Mouse (Mus musculus) layer of hippocampus, postnatal 10 days (tissue): ENCODE data around the gene Crhr1. TPM values are rescaled to one million over a fixed set of nuclear protein-coding genes. Genes with fewer than 3 reads are reported as not detected.
"Not testable (repeated sequence)": the region's sequence is repeated elsewhere in the genome, so short reads cannot be mapped to it uniquely, and the experiment has no call there.

Source experiments
- DNase-seq, 2 experiments: peaks; one replicate each; pipeline ENCODE4 v3.0.0; 2021; ENCODE audit warnings: low spot score in 2 of 2
- total RNA-seq, 2 experiments: library from RNA; stranded (reverse); gene quantifications; 2 replicates each; pipeline ENCODE4 v1.2.3; 2021

The Crhr1 gene
- total RNA-seq, 2 experiments from 2014 or later: 10.2 to 11.9 TPM

DNA sequence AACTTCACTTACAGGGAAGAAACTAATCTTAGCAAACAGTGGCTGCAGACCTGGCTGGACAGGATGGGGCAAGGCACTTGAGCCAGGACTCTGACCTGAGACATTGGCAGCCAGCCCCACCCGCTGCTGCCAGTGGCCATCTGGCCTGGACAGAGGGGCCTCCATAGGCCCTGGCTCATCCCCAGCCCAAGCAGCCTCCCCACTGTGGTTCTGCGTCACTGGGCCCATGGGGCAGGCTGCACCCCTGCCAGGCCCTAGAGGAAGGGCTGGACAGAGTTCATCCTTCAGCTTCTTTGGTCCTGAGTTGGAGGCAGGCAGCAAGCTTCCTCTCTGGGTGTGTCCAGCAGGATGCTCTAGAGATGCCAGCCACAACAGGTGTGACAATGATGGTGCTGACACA is 57.4 kb downstream of the Crhr1 start:
- no peak for DNase-seq

DNA sequence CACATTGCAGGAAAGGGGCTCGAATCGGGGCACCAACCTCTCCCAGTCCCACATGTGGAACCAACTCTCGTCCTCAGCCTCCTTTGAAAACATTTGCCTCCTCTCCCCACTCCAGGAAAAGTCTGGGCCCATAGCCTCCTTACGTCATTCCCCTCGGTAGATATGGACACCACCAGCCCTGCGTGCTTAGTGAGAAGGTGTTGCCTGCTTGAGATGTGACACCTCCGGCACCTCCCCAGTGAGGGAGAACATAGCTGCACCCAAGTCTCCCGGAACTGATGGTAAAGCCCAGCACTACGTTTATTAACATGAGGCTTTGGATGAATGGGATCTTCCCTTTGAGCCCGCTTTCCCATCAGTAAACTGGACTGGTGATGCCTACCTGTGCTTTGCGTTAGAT is 62.7 kb downstream of the Crhr1 start:
- no peak for DNase-seq

DNA sequence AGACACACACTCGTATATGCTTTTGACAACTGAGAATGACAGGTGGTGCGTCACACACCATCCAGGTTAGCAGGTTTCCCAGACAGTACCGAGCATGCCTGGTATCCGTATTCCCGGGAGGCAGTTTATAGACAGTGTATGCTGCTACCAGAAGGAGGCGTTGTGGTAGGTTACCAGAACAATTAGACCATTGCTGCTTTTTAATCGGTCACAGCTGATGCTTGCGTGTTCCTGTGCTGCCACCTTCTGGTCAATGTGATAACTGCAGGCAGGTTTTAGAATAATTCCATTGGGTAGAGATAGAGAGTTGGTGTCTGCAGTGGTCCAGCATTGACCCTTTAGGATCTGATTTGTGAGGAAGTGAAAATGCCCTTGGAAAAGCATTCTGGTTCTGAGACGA is 63.1 kb downstream of the Crhr1 start:
- peak; percentile 95 to 97 for DNase-seq

DNA sequence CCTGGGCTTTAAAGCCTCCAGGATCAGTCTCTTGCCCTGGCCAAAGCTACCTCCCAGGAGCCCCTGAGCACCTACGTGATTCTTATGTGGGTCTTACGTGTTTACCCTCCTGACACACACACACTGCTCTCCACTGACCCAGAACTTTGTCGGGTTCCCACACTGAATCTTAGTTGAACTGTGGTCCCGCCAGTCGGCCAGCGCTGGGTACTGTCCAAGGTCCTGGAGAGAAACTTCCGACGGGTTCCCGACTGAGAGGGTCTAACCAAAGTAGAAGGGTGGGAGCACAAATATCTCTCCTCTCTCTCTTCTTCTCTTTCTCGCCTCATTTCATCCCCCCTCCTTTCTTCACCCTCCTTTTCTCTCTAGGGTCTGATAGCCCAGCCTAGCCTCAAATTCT is 65.2 kb downstream of the Crhr1 start:
- no peak for DNase-seq

DNA sequence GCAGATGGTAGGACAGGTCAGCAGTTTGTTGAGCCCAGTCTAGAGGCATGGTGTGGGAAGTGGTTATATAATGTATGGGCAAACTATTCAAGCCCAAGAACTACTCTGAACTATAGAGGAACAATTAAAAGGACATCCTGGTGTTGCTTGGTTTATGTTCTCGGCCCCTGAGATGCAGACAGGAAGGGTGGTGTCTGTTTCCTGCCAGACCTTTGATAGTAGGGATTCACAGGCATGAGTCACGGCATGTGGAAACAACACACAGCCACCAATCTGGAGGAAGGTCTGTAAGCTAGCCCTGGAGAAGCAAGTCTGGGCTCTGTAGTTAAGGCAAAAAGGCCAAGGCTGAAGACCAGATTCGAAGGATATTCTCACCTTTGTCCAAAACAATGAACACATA is 70.6 kb downstream of the Crhr1 start:
- DNase-seq: no peak

DNA sequence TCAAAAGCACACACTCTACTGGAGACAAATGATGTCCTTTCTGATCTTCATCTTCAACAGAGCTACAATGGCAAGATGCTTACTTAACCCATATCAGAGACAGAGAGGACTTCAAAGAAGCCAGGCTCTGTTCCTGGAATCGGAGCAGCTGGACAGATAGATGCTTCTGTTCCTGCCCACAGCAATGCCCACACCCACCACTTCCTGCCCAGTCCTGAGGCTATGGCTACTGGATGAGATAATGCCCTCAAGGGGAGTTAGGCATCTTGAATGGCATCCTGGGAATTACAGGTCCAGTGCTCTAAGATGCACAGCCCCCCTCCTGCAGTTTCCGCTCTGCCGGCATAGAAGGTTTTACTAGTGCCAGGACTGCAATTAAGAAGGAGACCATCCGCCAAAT is 73.9 kb downstream of the Crhr1 start:
- no peak for DNase-seq

DNA sequence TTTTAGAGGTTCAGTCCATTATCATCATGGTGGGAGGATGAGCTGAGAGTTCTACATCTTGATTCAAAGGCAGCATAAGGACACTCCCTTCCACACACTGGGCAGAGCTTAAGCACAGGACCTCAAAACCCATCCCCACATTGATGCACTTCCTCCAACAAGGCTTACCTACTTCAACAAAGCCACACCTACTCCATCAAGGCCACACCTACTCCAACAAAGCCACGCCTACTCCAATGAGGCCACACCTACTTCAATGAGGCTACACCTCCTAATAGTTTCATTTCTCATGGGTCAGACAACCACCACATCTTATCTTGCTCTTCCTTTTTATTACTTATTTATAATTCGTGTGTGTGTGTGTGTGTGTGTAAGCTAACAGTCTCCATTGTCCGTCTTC is 76.4 kb downstream of the Crhr1 start:
- DNase-seq: no peak

DNA sequence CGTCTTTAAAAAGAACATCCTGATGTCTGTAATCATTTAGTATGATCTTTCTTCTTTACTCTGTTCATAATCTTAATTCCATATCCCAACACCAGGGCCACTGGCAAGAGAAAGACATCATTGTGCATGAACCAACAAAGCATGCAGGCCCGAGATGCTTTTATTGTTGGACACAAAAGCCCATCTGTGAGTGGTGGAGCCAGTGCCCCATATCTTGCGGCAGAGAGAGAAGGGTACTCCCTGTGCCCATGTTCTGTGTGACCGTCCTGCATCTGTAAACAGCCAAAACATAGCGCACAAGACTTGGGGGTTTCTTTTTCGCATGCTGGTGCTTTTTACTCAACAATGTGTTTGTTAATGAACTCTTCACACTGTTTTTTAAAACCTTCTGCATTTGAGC is 78.6 kb downstream of the Crhr1 start:
- DNase-seq: no peak

DNA sequence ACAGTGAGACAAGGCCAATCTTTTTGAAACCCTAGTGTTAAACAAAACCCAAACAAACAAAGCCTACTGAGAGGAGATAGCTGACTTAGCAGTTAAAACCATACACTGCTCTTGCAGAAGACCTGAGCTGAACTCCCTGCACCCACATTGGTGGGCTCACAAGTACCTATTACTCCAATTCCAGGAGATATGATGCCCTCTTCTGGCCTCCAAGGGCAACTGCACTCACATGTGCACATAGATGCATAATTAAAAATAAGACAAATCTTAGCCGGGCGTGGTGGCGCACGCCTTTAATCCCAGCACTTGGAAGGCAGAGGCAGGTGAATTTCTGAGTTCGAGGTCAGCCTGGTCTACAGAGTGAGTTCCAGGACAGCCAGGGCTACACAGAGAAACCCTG is 81.5 kb downstream of the Crhr1 start:
- not testable (repeated sequence) for DNase-seq

DNA sequence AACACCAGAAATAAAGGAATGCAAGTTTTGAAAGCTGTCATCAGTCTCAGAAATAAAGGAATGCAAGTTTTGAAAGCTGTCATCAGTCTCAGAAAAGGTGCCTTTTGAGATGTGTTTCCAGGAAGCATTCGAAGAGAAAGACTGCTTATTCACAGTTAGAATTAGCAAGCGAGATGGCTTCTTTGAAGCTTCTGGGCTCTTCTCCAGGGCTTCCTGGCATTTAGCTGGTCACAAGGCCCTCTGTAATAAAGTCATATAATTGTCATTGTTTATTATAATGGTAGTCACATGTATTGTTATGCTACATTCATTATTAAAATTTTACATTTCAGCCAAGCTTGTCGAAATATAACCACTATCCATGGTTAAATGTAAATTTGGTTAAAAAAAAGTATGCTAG is 85.4 kb downstream of the Crhr1 start:
- peak in 1 of 2 experiments; percentile 29 for DNase-seq

DNA sequence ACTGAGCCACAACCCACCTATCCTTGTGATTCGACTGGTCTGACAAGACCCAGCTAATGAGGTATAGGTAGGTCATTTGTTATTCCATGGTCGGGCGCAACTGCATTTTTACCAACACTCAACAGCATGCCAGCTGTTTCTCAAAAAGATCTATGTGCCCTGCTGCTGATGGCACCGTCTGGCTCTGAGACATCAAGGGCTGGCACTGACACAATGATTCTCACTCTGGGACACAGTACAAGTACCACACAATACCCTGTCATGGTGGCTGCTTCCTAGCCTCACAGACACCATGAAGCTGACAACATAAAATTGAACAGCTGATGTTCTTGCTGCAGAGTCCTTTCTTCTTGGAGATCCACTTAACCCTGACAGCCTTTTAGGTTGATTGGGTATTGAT is 87.6 kb downstream of the Crhr1 start:
- no peak for DNase-seq

DNA sequence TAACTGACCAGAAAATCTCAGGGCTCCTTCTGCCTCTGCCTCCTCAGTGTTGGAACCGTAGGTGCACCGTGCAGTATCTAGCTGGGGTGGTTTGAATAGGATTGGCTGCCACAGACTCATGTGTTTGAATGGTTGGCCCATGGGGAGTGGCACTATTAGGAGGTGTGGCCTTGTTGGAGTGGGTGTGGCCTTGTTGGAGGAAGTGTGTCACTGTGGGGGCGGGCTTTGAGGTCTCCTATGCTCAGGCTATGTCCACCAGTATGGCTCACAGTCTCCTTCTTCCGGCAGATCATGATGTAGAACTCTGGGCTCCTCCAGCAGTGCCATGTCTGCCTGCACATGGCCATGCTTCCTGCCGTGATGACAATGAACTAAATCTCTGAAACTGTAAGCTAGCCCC is 89.1 kb downstream of the Crhr1 start:
- DNase-seq: no peak

DNA sequence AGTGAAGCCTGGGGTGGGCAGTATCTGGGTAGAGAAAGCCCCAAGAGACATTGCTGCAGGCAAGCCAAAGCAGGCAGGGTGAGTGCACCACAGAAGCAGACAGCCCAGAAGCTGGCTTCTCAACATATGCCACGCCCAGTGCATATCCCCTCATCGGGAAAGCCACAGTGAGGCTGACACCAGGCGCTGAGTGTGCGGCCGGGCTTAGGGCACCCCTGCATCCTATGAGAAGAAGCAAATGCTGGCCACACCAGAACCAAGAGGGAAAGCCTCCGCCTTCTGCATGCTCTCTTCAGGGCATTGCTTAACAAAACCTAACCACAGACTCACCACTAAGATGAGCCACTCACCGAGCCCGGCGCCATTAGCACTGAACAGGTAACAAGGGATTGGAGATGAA is 90.6 kb downstream of the Crhr1 start:
- DNase-seq: no peak

Other genes starting within 250 kb of the Crhr1 start
- gene Nsf, start 178.8 kb upstream of the Crhr1 start, total RNA-seq: 100 to 1,000 TPM; 602 to 697 TPM
- 10 to 100 TPM; 82.4 to 91.4 TPM for gene Arf2, start 166.1 kb upstream of the Crhr1 start, total RNA-seq
- not detected for gene Sppl2c, start 53.5 kb downstream of the Crhr1 start, total RNA-seq
- 100 to 1,000 TPM; 506 to 549 TPM for gene Mapt, start 98.5 kb downstream of the Crhr1 start, total RNA-seq